Comparison of ENCODE assay signal across 11 mouse cellular contexts in the genomic region with DNA sequence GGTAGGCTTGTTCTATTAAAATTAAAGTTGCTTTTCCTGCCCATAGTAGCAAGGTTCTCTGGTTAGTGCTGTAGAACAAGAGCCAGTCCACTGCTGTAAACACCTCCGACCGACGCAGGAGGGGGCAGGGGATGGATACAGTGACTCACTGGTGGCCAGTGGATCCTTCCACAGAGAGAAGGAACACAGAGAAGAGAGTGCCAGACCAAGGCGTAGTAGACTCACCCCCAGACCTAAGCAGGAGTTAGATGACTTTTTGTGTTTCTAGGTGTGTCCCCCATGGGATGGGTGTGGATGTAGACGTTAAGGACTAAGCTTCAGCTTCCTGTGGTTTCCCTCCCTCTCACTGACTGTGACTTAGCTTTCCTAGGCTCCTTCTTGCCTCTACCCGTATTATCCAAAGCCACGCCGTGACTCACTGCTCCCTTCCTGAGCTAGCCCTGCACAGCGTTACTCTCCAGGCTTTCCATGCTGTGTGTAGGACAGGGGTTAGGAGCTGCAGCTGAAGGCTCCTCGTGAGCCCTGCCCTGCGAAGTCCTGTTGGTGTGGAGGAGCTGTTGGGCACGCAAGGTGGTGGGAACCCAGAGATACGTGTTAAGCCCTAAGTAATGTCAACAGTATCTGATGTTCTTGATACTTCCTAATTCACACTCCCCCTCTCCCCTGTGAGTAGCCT. TPM values are rescaled to one million over a fixed set of nuclear protein-coding genes. Genes with fewer than 3 reads are reported as not detected.
DNase-seq lines count a peak whose midpoint lies in the region; ATAC-seq and TF ChIP-seq lines count a peak whose summit lies in the region.
"Had no signal": no experiment of that assay in that cellular context is flagged by ENCODE, and none has a peak within 500 bp of the region (broad histone marks: within the 10 kb centered on the region; RNA-seq: fewer than 3 reads in every experiment).

No protein-coding gene starts in this region.

- 78% methylated on average over 13 of the region's 13 CpGs for WGBS in hindbrain, embryonic 10.5 days
- 77% methylated on average over 13 of the region's 13 CpGs for WGBS in hindbrain, embryonic 12.5 days

- peaks cover 40% of the 10 kb centered on the region for H3K79me3 ChIP-seq in C2C12 (ENCODE audit: low read depth)

- peak overlapping the region; percentile 31 for H3ac ChIP-seq in C2C12 (ENCODE audit: control insufficient read depth, insufficient read length, low read depth)

- ATAC-seq in hindbrain, embryonic 12.5 days (ENCODE audit: low FRiP score), result no peak
- 0 out of 2 replicates have a peak, but pooled peaks have one; percentile 25 for ATAC-seq in erythroid progenitor cell, adult 5-6 weeks (replicated peaks; ENCODE audit: low FRiP score, poor library complexity, severe bottlenecking)
- ATAC-seq: inflammation-experienced regulatory T-cells, adult 6 months had no signal

- H3K9ac ChIP-seq in hindbrain, embryonic 12.5 days, result no peak overlapping the region
- H3K9ac ChIP-seq: embryonic facial prominence, embryonic 13.5 days; midbrain, embryonic 12.5 days had no signal

- H3K9me3 ChIP-seq in hindbrain, embryonic 10.5 days, result no peaks in the 10 kb centered on the region
- no peaks in the 10 kb centered on the region for H3K9me3 ChIP-seq in hindbrain, embryonic 12.5 days (replicated peaks)
- H3K9me3 ChIP-seq: embryonic facial prominence, embryonic 13.5 days; midbrain, embryonic 12.5 days had no signal

- no peak for DNase-seq in hindbrain, embryonic 10.5 days (ENCODE audit: low spot score)
- peak; percentile 72 for DNase-seq in 3134 (ENCODE audit: extremely low read depth, insufficient read length, low spot score)
- DNase-seq in adrenal gland, adult 18-20 months (ENCODE audit: low spot score in 2 of 2), result no peak
- no peak for DNase-seq in right cerebral cortex, postnatal 25 days
- no peak for DNase-seq in right cerebral cortex, adult 2 months (ENCODE audit: low spot score in 2 of 2)

- no peak for TF ChIP-seq CTCF in C2C12 (IDR thresholded peaks at IDR 0.05; ENCODE audit: control insufficient read depth, insufficient read depth, insufficient read length)

- H3K79me2 ChIP-seq in C2C12 (ENCODE audit: control insufficient read depth, insufficient read depth), result peaks cover 94% of the 10 kb centered on the region

- H3K27ac ChIP-seq in hindbrain, embryonic 10.5 days, result peak overlapping the region; percentile 13; the same call in 1 of the 2 replicates
- no peak overlapping the region for H3K27ac ChIP-seq in hindbrain, embryonic 12.5 days
- H3K27ac ChIP-seq: midbrain, embryonic 12.5 days had no signal

- H3K27me3 ChIP-seq in hindbrain, embryonic 10.5 days (ENCODE audit: insufficient read depth, poor library complexity, severe bottlenecking), result no peaks in the 10 kb centered on the region
- no peaks in the 10 kb centered on the region for H3K27me3 ChIP-seq in hindbrain, embryonic 12.5 days
- no peaks in the 10 kb centered on the region for H3K27me3 ChIP-seq in C2C12 (ENCODE audit: control insufficient read depth, insufficient read depth, insufficient read length)
- H3K27me3 ChIP-seq: embryonic facial prominence, embryonic 13.5 days had no signal

- H3K4me3 ChIP-seq in hindbrain, embryonic 10.5 days, result no peak overlapping the region
- H3K4me3 ChIP-seq in hindbrain, embryonic 12.5 days, result no peak overlapping the region
- no peak overlapping the region for H3K4me3 ChIP-seq in C2C12 (ENCODE audit: insufficient read depth, poor library complexity, severe bottlenecking)
- H3K4me3 ChIP-seq: embryonic facial prominence, embryonic 13.5 days; midbrain, embryonic 12.5 days had no signal

- H3K36me3 ChIP-seq in hindbrain, embryonic 10.5 days, result no peaks in the 10 kb centered on the region
- H3K36me3 ChIP-seq in hindbrain, embryonic 12.5 days, result no peaks in the 10 kb centered on the region
- no peaks in the 10 kb centered on the region for H3K36me3 ChIP-seq in C2C12 (ENCODE audit: control insufficient read depth, insufficient read depth)
- H3K36me3 ChIP-seq: midbrain, embryonic 12.5 days had no signal

- H3K4me1 ChIP-seq in hindbrain, embryonic 10.5 days (replicated peaks), result peaks cover 71% of the 10 kb centered on the region
- H3K4me1 ChIP-seq in hindbrain, embryonic 12.5 days, result peaks cover 46% of the 10 kb centered on the region

- no peak overlapping the region for H3K4me2 ChIP-seq in hindbrain, embryonic 12.5 days (replicated peaks)
- H3K4me2 ChIP-seq: embryonic facial prominence, embryonic 13.5 days; midbrain, embryonic 12.5 days had no signal

TF ChIP-seq in C2C12, 6 proteins besides CTCF, POLR2A, EP300 and RAD21:
- no peak for TF ChIP-seq CEBPB (IDR thresholded peaks at IDR 0.05; ENCODE audit: low read depth)
- peak; percentile 95 for TF ChIP-seq MAX (IDR thresholded peaks at IDR 0.05)

RNA-seq across cellular contexts. Expression of gene Med13l, which starts 52.6 kb away (rescaled TPM):
- 10.3 and 11.0 TPM in 2 replicates for polyA plus RNA-seq in hindbrain, embryonic 10.5 days (2016; fragmentation: Nextera tagmentation; extraction: Ambion mirVana)
- 18.1 and 18.7 TPM in 2 replicates for polyA plus RNA-seq in hindbrain, embryonic 12.5 days (2016; fragmentation: Nextera tagmentation; extraction: Ambion mirVana)
- polyA plus RNA-seq in C2C12 (2012; fragmentation: generic; extraction: Trizol), result 6.7 TPM
- 129 and 136 TPM in 2 replicates for total RNA-seq in erythroid progenitor cell, adult 5-6 weeks (2015; ENCODE audit: low replicate concordance)
- 166 and 173 TPM in 2 replicates for total RNA-seq in erythroid progenitor cell, adult 5-6 weeks (2017; ENCODE audit: low replicate concordance)
- 10 to 100 TPM; 33.9 to 38.2 TPM for total RNA-seq in adrenal gland, adult 18-20 months (2021)
